Mouse (Mus musculus) heart, embryonic 14.5 days (tissue): ENCODE measurements around the gene Ppm1d. TPM values are rescaled to one million over a fixed set of nuclear protein-coding genes. Genes with fewer than 3 reads are reported as not detected.

Experiments used
- ATAC-seq: fragments of 200-750 bp; cut with Nextera tagmentation; 2 replicates; pipeline ENCODE4 v1.8.0; 2017; ENCODE audit warnings: low read depth, moderate TSS enrichment; ENCODE audit not compliant: insufficient number of reproducible peaks, insufficient read depth, low FRiP score
- H3K27ac ChIP-seq, 2 experiments: fragments of 200-500 bp in 1 of 2; fragments of 300-500 bp in 1 of 2; sonication (generic) in 1 of 2; replicated peaks in 1 of 2; 2 replicates each; pipeline ENCODE4 v1.5.1; 2012 to 2014; ENCODE audit warnings: low read depth in 2 of 2, low read length in 2 of 2, control low read depth in 1 of 2, mild to moderate bottlenecking in 1 of 2, mixed read lengths in 1 of 2; ENCODE audit not compliant: control insufficient read depth in 1 of 2, insufficient read depth in 1 of 2
- H3K27me3 ChIP-seq: fragments of 300-500 bp; sonication (generic); 2 replicates; pipeline ENCODE4 v1.6.1; 2014; ENCODE audit warnings: mild to moderate bottlenecking, low read length, control low read depth; ENCODE audit not compliant: control insufficient read depth, insufficient read depth
- H3K36me3 ChIP-seq: fragments of 300-500 bp; sonication (generic); 2 replicates; pipeline ENCODE4 v1.6.1; 2014; ENCODE audit warnings: mild to moderate bottlenecking, control low read depth, low read length, mixed read lengths; ENCODE audit not compliant: control insufficient read depth, insufficient read depth
- H3K4me1 ChIP-seq, 2 experiments: fragments of 200-500 bp in 1 of 2; fragments of 300-500 bp in 1 of 2; sonication (generic) in 1 of 2; 2 replicates each; pipeline ENCODE4 v1.6.1; 2012 to 2014; ENCODE audit warnings: low read length in 2 of 2, control low read depth in 1 of 2, mixed read lengths in 1 of 2; ENCODE audit not compliant: control insufficient read depth in 2 of 2, insufficient read depth in 2 of 2
- H3K4me2 ChIP-seq: fragments of 300-500 bp; sonication (generic); 2 replicates; pipeline ENCODE4 v1.6.1; 2014; ENCODE audit warnings: mild to moderate bottlenecking, low read length
- H3K4me3 ChIP-seq, 2 experiments: fragments of 200-500 bp in 1 of 2; fragments of 300-500 bp in 1 of 2; sonication (generic) in 1 of 2; 2 replicates each; pipeline ENCODE4 v1.5.1; 2012 to 2014; ENCODE audit warnings: low read length in 2 of 2, mild to moderate bottlenecking in 2 of 2, control low read depth in 1 of 2, low read depth in 1 of 2, moderate library complexity in 1 of 2; ENCODE audit not compliant: control insufficient read depth in 1 of 2, insufficient read depth in 1 of 2
- H3K9ac ChIP-seq: fragments of 300-500 bp; sonication (generic); 2 replicates; pipeline ENCODE4 v1.6.1; 2014; ENCODE audit warnings: mild to moderate bottlenecking, low read length
- H3K9me3 ChIP-seq: fragments of 300-500 bp; sonication (generic); 2 replicates; pipeline ENCODE4 v1.6.1; 2016; ENCODE audit warnings: low read length, control low read depth; ENCODE audit not compliant: control insufficient read depth
- WGBS: fragments of 180-500 bp; shearing (Covaris S2); extraction: QIAGEN DNeasy Blood & Tissue Kit; methylation state at CpG from one replicate; pipeline ENCODE4 v1.1.7; 2014; 5-methylcytosine and 5-hydroxymethylcytosine counted together
- polyA plus RNA-seq: library from polyadenylated mRNA; unstranded; fragments of >200 nt; fragmentation: Nextera tagmentation; extraction: Ambion mirVana; gene quantifications from 2 replicates; pipeline ENCODE4 v1.2.1, GENCODE M21; 2014

Gene Ppm1d
- polyA plus RNA-seq, 1 experiment from 2014 or later, result 16.3 TPM

- Histone ChIP-seq H3K9me3 (no peaks in the 10 kb centered on the region), H3K27me3 (no peaks in the 10 kb centered on the region), H3K27ac (no peak overlapping the region), H3K9ac (no peak overlapping the region), H3K36me3 (no peaks in the 10 kb centered on the region), H3K4me3 (no peak overlapping the region), H3K4me2 (no peak overlapping the region), H3K4me1 (peaks cover 3 to 14% of the 10 kb centered on the region in 2 experiments)
- 82% methylated on average over 2 of the region's 2 CpGs for WGBS
- no peak for ATAC-seq
Observed at GRCm38 (mm10) chr11:85308799-85309198, 2.2 kb upstream of the Ppm1d start.

GRCm38 (mm10) chr11:85310407-85310712 lies 684 bp upstream of the Ppm1d start:
- Histone ChIP-seq H3K4me1 (peaks cover 3 to 14% of the 10 kb centered on the region in 2 experiments), H3K27me3 (no peaks in the 10 kb centered on the region), H3K4me2 (peak overlapping the region; percentile 87), H3K9me3 (no peaks in the 10 kb centered on the region), H3K27ac (peak overlapping the region; percentile 95 to 97), H3K36me3 (peaks cover 8% of the 10 kb centered on the region), H3K4me3 (peak overlapping the region; percentile 70 to 81), H3K9ac (peak overlapping the region; percentile 85)
- ATAC-seq, result no peak
- 3% methylated on average over 15 of the region's 15 CpGs for WGBS

GRCm38 (mm10) chr11:85311645-85312490 lies 824 bp downstream of the Ppm1d start:
- under 1% methylated on average over 56 of the region's 56 CpGs for whole genome bisulfite sequencing
- peaks cover 9% of the 10 kb centered on the region for H3K36me3 ChIP-seq
- peak; percentile 27; the same call in 1 of the 2 replicates for ATAC-seq

GRCm38 (mm10) chr11:85312818-85313217 lies 1.8 kb downstream of the Ppm1d start:
- H3K4me1 ChIP-seq, result peaks cover 3 to 10% of the 10 kb centered on the region in 2 experiments
- 18% methylated on average over 2 of the region's 2 CpGs for WGBS
- H3K4me3 ChIP-seq, result peak overlapping the region in 1 of 2 experiments; percentile 81; a peak in 2 of 4 replicates
- H3K27me3 ChIP-seq, result no peaks in the 10 kb centered on the region
- peak overlapping the region; percentile 77 for H3K4me2 ChIP-seq
- no peak for ATAC-seq
- H3K9me3 ChIP-seq, result no peaks in the 10 kb centered on the region
- peaks cover 9% of the 10 kb centered on the region for H3K36me3 ChIP-seq
- H3K9ac ChIP-seq, result peak overlapping the region; percentile 90; the same call in 1 of the 2 replicates
- no peak overlapping the region; a peak in 1 of 4 replicates for H3K27ac ChIP-seq

More at GRCm38 (mm10) chr11:85311645-85312490, 824 bp downstream of the Ppm1d start:
- Histone ChIP-seq H3K9me3 (no peaks in the 10 kb centered on the region), H3K27me3 (no peaks in the 10 kb centered on the region), H3K4me1 (peaks cover 3 to 10% of the 10 kb centered on the region in 2 experiments), H3K9ac (peak overlapping the region; percentile 90), H3K4me2 (peak overlapping the region; percentile 77), H3K4me3 (peak overlapping the region; percentile 81 to 88), H3K27ac (peak overlapping the region; percentile 92 to 93)

GRCm38 (mm10) chr11:85313361-85313760 lies 2.3 kb downstream of the Ppm1d start:
- H3K27ac ChIP-seq, result no peak overlapping the region
- H3K27me3 ChIP-seq, result no peaks in the 10 kb centered on the region
- H3K9ac ChIP-seq, result peak overlapping the region; percentile 50; the same call in 1 of the 2 replicates
- no peak for ATAC-seq
- peak overlapping the region; percentile 77 for H3K4me2 ChIP-seq
- H3K4me3 ChIP-seq, result peak overlapping the region in 1 of 2 experiments; percentile 81; a peak in 2 of 4 replicates
- H3K36me3 ChIP-seq, result peaks cover 9% of the 10 kb centered on the region
- no peaks in the 10 kb centered on the region for H3K9me3 ChIP-seq
- 82% methylated on average over 3 of the region's 3 CpGs for WGBS
- peaks cover 3 to 10% of the 10 kb centered on the region in 2 experiments for H3K4me1 ChIP-seq

GRCm38 (mm10) chr11:85323567-85324330 lies 12.7 kb downstream of the Ppm1d start:
- Histone ChIP-seq H3K9me3 (no peaks in the 10 kb centered on the region), H3K27ac (no peak overlapping the region), H3K9ac (no peak overlapping the region), H3K27me3 (no peaks in the 10 kb centered on the region), H3K36me3 (peaks cover 9% of the 10 kb centered on the region), H3K4me3 (no peak overlapping the region), H3K4me2 (no peak overlapping the region), H3K4me1 (no peaks in the 10 kb centered on the region; a peak in 1 of 4 replicates)
- 89% methylated on average over 9 of the region's 9 CpGs for WGBS
- no peak for ATAC-seq

- no peak overlapping the region for H3K4me2 ChIP-seq
- no peak overlapping the region for H3K9ac ChIP-seq
- H3K27me3 ChIP-seq, result no peaks in the 10 kb centered on the region
- H3K4me1 ChIP-seq, result no peaks in the 10 kb centered on the region
- ATAC-seq, result no peak
- 90% methylated on average over 3 of the region's 3 CpGs for WGBS
- H3K9me3 ChIP-seq, result no peaks in the 10 kb centered on the region
- no peak overlapping the region for H3K27ac ChIP-seq
- H3K36me3 ChIP-seq, result peaks cover 44% of the 10 kb centered on the region
- no peak overlapping the region for H3K4me3 ChIP-seq
Observed at GRCm38 (mm10) chr11:85328717-85329116, 17.7 kb downstream of the Ppm1d start.
